Mouse (Mus musculus): ENCODE results near the gene Ivd.

Gene Ivd

GRCm38 (mm10) chr2:118861454-118862339, at the start of gene Ivd:
TSS of gene Ivd (plus strand) at chr2:118861954.
- DNase-seq (ENCODE audit: low spot score): peak; percentile 91

- no peak for DNase-seq (ENCODE audit: low spot score)
Observed at GRCm38 (mm10) chr2:118812724-118813123, 49.0 kb upstream of the Ivd start.

GRCm38 (mm10) chr2:118813981-118814836, 47.5 kb upstream of the Ivd start, which contains the start of gene Knstrn:
TSS of gene Knstrn (plus strand) at chr2:118814003.
- peak; percentile 88 for DNase-seq (ENCODE audit: low spot score)

- no peak for DNase-seq (ENCODE audit: low spot score)
Observed at GRCm38 (mm10) chr2:118822800-118823199, 39.0 kb upstream of the Ivd start.

GRCm38 (mm10) chr2:118824396-118824795, 37.4 kb upstream of the Ivd start:
- no peak for DNase-seq (ENCODE audit: low spot score)

- DNase-seq (ENCODE audit: low spot score): no peak
Observed at GRCm38 (mm10) chr2:118829096-118829495, 32.7 kb upstream of the Ivd start.

GRCm38 (mm10) chr2:118834061-118834460, 27.7 kb upstream of the Ivd start:
- no peak for DNase-seq (ENCODE audit: low spot score)

GRCm38 (mm10) chr2:118835115-118835514, 26.6 kb upstream of the Ivd start:
- DNase-seq (ENCODE audit: low spot score): no peak

- DNase-seq (ENCODE audit: low spot score): no peak
Observed at GRCm38 (mm10) chr2:118838330-118838729, 23.4 kb upstream of the Ivd start.

- DNase-seq (ENCODE audit: low spot score): no peak
Observed at GRCm38 (mm10) chr2:118841186-118841585, 20.6 kb upstream of the Ivd start.

- DNase-seq (ENCODE audit: low spot score): no peak
Observed at GRCm38 (mm10) chr2:118841774-118842173, 20.0 kb upstream of the Ivd start.

GRCm38 (mm10) chr2:118844427-118844826, 17.3 kb upstream of the Ivd start:
- DNase-seq (ENCODE audit: low spot score): no peak

GRCm38 (mm10) chr2:118846246-118846645, 15.5 kb upstream of the Ivd start:
- no peak for DNase-seq (ENCODE audit: low spot score)

- no peak for DNase-seq (ENCODE audit: low spot score)
Observed at GRCm38 (mm10) chr2:118851756-118852155, 10.0 kb upstream of the Ivd start.

GRCm38 (mm10) chr2:118862340-118862675, 554 bp downstream of the Ivd start:
- DNase-seq (ENCODE audit: low spot score): no peak

- DNase-seq (ENCODE audit: low spot score): no peak
Observed at GRCm38 (mm10) chr2:118870601-118871000, 8.8 kb downstream of the Ivd start.

GRCm38 (mm10) chr2:118871032-118871431, 9.3 kb downstream of the Ivd start:
- no peak for DNase-seq (ENCODE audit: low spot score)

- DNase-seq (ENCODE audit: low spot score): no peak
Observed at GRCm38 (mm10) chr2:118873018-118873417, 11.3 kb downstream of the Ivd start.

- DNase-seq (ENCODE audit: low spot score): peak; percentile 62
Observed at GRCm38 (mm10) chr2:118873890-118874430, 12.2 kb downstream of the Ivd start.

GRCm38 (mm10) chr2:118875316-118875715, 13.6 kb downstream of the Ivd start:
- no peak for DNase-seq (ENCODE audit: low spot score)

- no peak for DNase-seq (ENCODE audit: low spot score)
Observed at GRCm38 (mm10) chr2:118876453-118876852, 14.7 kb downstream of the Ivd start.

- DNase-seq (ENCODE audit: low spot score): no peak
Observed at GRCm38 (mm10) chr2:118881019-118881418, 19.3 kb downstream of the Ivd start.

GRCm38 (mm10) chr2:118881956-118882355, 20.2 kb downstream of the Ivd start:
- no peak for DNase-seq (ENCODE audit: low spot score)

All from testis, postnatal 14 days (tissue).